Comparison of ENCODE assay signal across 8 mouse cellular contexts in the genomic region with DNA sequence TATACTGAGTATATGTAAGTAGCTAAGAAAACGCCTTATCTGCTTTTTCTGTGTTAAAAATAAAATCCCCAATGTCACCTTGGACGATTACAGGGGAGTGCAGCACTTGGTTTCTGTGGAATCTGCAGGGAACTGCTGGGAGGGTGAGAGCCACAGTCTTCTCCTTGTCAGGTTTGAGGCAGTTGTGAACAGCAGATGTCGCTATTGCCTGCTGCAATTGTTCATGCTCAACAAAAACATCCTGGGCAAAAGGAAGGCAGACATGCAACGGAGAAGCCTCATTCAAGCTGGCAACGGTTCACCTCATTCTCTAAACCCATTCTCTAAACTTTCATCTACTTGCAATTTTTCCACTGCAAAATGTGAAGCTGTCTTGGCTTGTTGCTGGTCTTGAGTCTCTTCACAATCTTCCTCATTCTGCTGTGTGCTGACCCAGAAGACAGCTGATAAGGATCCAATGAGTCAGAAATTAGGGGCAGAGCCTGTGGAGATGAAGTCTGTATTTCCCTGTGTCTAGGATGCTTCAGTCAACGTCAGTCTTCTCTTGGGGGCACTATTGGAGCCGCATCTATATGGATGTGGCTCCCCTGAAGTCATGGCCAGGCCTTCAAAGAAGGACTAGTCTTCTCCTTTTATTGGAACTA.
DNase-seq lines count a peak whose midpoint lies in the region; ATAC-seq and TF ChIP-seq lines count a peak whose summit lies in the region.

No protein-coding gene starts in this region.

- H3K27me3 ChIP-seq in heart, embryonic 11.5 days (ENCODE audit: control insufficient read depth, insufficient read depth, low read length) = no peaks in the 10 kb centered on the region
- no peaks in the 10 kb centered on the region for H3K27me3 ChIP-seq in intestine, embryonic 16.5 days (replicated peaks; ENCODE audit: control insufficient read depth, insufficient read depth, low read length)
- no peaks in the 10 kb centered on the region; the same call in 1 of the 2 replicates for H3K27me3 ChIP-seq in midbrain, embryonic 13.5 days
- H3K27me3 ChIP-seq in spleen, adult 2 months (ENCODE audit: control insufficient read depth, insufficient read depth, low read length) = no peaks in the 10 kb centered on the region

- ATAC-seq in heart, embryonic 11.5 days (replicated peaks; ENCODE audit: insufficient number of reproducible peaks, low FRiP score, low TSS enrichment) = no peak
- peak; percentile 67; the same call in 1 of the 2 replicates for ATAC-seq in intestine, embryonic 16.5 days
- peak; percentile 68 for ATAC-seq in midbrain, embryonic 13.5 days

- no peaks in the 10 kb centered on the region for H3K9me3 ChIP-seq in heart, embryonic 11.5 days (replicated peaks; ENCODE audit: control insufficient read depth, low read length)
- H3K9me3 ChIP-seq in intestine, embryonic 16.5 days (ENCODE audit: control insufficient read depth, low read length) = no peaks in the 10 kb centered on the region
- no peaks in the 10 kb centered on the region for H3K9me3 ChIP-seq in midbrain, embryonic 13.5 days

- no peak for TF ChIP-seq POLR2A in spleen, adult 2 months (IDR thresholded peaks at IDR 0.05; ENCODE audit: low read depth, low read length)

- peak; percentile 91 for DNase-seq in heart, adult 11 months
- peak; percentile 73 to 78 for DNase-seq in cerebellum, postnatal 4 days (ENCODE audit: low spot score in 2 of 2)
- DNase-seq in gastrocnemius, postnatal 4 days (ENCODE audit: low spot score in 2 of 2) = peak; percentile 25 to 52
- DNase-seq in left cerebral cortex, adult 9 months (ENCODE audit: low spot score in 2 of 2) = peak; percentile 66 to 89
- DNase-seq in spleen, adult 2 months (ENCODE audit: low read depth in 1 of 2, low spot score in 2 of 2) = peak; percentile 21 to 61

- peaks cover 2% of the 10 kb centered on the region; the same call in 1 of the 2 replicates for H3K4me1 ChIP-seq in heart, embryonic 11.5 days (ENCODE audit: control insufficient read depth, insufficient read depth, low read length)
- H3K4me1 ChIP-seq in intestine, embryonic 16.5 days (ENCODE audit: control insufficient read depth, insufficient read depth, low read length) = 0 out of 2 replicates have a peak, but pooled peaks cover 2% of the 10 kb centered on the region
- H3K4me1 ChIP-seq in midbrain, embryonic 13.5 days (replicated peaks) = no peaks in the 10 kb centered on the region; the same call in 1 of the 2 replicates
- no peaks in the 10 kb centered on the region for H3K4me1 ChIP-seq in spleen, adult 2 months (ENCODE audit: control insufficient read depth, insufficient read depth, insufficient read length)

- WGBS in heart, embryonic 11.5 days (ENCODE audit: insufficient replicate concordance) = 10% methylated on average over 7 of the region's 7 CpGs
- WGBS in intestine, embryonic 16.5 days = 12% methylated on average over 7 of the region's 7 CpGs
- WGBS in midbrain, embryonic 13.5 days = 10% methylated on average over 7 of the region's 7 CpGs
- WGBS in spleen, adult 2 months = 14% methylated on average over 7 of the region's 7 CpGs

- no peak overlapping the region for H3K4me2 ChIP-seq in heart, embryonic 11.5 days
- no peak overlapping the region for H3K4me2 ChIP-seq in intestine, embryonic 16.5 days (ENCODE audit: low read depth, low read length)
- no peak overlapping the region for H3K4me2 ChIP-seq in midbrain, embryonic 13.5 days (replicated peaks)

- H3K4me3 ChIP-seq in heart, embryonic 11.5 days (ENCODE audit: low read depth, low read length) = no peak overlapping the region
- H3K4me3 ChIP-seq in intestine, embryonic 16.5 days (ENCODE audit: low read length) = no peak overlapping the region
- H3K4me3 ChIP-seq in midbrain, embryonic 13.5 days (replicated peaks) = no peak overlapping the region
- no peak overlapping the region for H3K4me3 ChIP-seq in spleen, adult 2 months (ENCODE audit: extremely low read depth, insufficient read depth, insufficient read length)

- H3K36me3 ChIP-seq in heart, embryonic 11.5 days (ENCODE audit: control insufficient read depth, insufficient read depth, low read length) = no peaks in the 10 kb centered on the region
- H3K36me3 ChIP-seq in intestine, embryonic 16.5 days (ENCODE audit: control insufficient read depth, insufficient read depth, low read length) = no peaks in the 10 kb centered on the region
- no peaks in the 10 kb centered on the region for H3K36me3 ChIP-seq in midbrain, embryonic 13.5 days
- no peaks in the 10 kb centered on the region for H3K36me3 ChIP-seq in spleen, adult 2 months (ENCODE audit: control insufficient read depth, insufficient read depth, low read length)

- no peak overlapping the region for H3K9ac ChIP-seq in heart, embryonic 11.5 days (ENCODE audit: low read depth, low read length)
- no peak overlapping the region for H3K9ac ChIP-seq in intestine, embryonic 16.5 days (ENCODE audit: low read depth, low read length)
- H3K9ac ChIP-seq in midbrain, embryonic 13.5 days (replicated peaks) = no peak overlapping the region

- TF ChIP-seq CTCF in spleen, adult 2 months (IDR thresholded peaks at IDR 0.05; ENCODE audit: extremely low read depth, insufficient read depth, insufficient read length, insufficient replicate concordance) = peak; percentile 67; the same call in 1 of the 2 replicates

- no peak overlapping the region for H3K27ac ChIP-seq in heart, embryonic 11.5 days (ENCODE audit: low read depth, low read length)
- no peak overlapping the region for H3K27ac ChIP-seq in intestine, embryonic 16.5 days (ENCODE audit: low read length)
- H3K27ac ChIP-seq in midbrain, embryonic 13.5 days = no peak overlapping the region
- no peak overlapping the region for H3K27ac ChIP-seq in spleen, adult 2 months (ENCODE audit: insufficient read depth, low read length)

Comparison
In these comparisons a context has a peak if more than half of its experiments do, and no peak if none do; other contexts are left out.
1. DNase-seq: peak in every context shown above with its lines; median percentile 91 in heart, adult 11 months; 78 in left cerebral cortex, adult 9 months; 76 in cerebellum, postnatal 4 days; 41 in spleen, adult 2 months; 38 in gastrocnemius, postnatal 4 days.